Mouse (Mus musculus): ENCODE results near the gene Ccm2.

- TF ChIP-seq CTCF (IDR thresholded peaks at IDR 0.05; ENCODE audit: extremely low read depth, insufficient read depth, insufficient read length, insufficient replicate concordance) = no peak
- no peak for TF ChIP-seq POLR2A (IDR thresholded peaks at IDR 0.05; ENCODE audit: low read depth, low read length)
Measured at GRCm38 (mm10) chr11:6597523-6597922, 50.8 kb downstream of the Ccm2 start.
